Mouse (Mus musculus) CH12.LX (cell line): ENCODE measurements at regions not wholly inside any gene's neighbourhood (a gene's known extent, or its start where the extent isn't known, plus 50 kb on each side); places are given as distances from the start of the nearest gene placed in this dataset.

Source experiments
- DNase-seq: peaks from one replicate; pipeline ENCODE4 v3.0.0-alpha.2; 2013; ENCODE audit errors: extremely low read depth
- H3K27ac ChIP-seq: 2 replicates; pipeline ENCODE4 v1.5.1; 2012; ENCODE audit warnings: low read depth, mild to moderate bottlenecking, control low read depth, moderate library complexity; ENCODE audit not compliant: insufficient read depth
- H3K27me3 ChIP-seq: replicated peaks from 2 replicates; pipeline ENCODE3; 2012; ENCODE audit warnings: inconsistent platforms
- H3K36me3 ChIP-seq, 2 experiments: replicated peaks in 1 of 2; 2 replicates each; pipeline versions ENCODE3 to v1.6.1; 2012; ENCODE audit warnings: inconsistent platforms in 1 of 2, low read length in 1 of 2, mild to moderate bottlenecking in 1 of 2, mixed read lengths in 1 of 2, moderate library complexity in 1 of 2; ENCODE audit not compliant: control insufficient read depth in 1 of 2, insufficient read depth in 1 of 2
- H3K4me1 ChIP-seq, 2 experiments: 2 replicates each; pipeline ENCODE4 v1.6.1; 2012; ENCODE audit warnings: inconsistent platforms in 1 of 2, moderate library complexity in 1 of 2; ENCODE audit not compliant: insufficient read depth in 2 of 2, control insufficient read depth in 1 of 2
- H3K4me2 ChIP-seq: 2 replicates; pipeline ENCODE4 v1.6.1; 2012; ENCODE audit warnings: low read depth, mild to moderate bottlenecking, control low read depth; ENCODE audit not compliant: poor library complexity, insufficient read depth, severe bottlenecking
- H3K4me3 ChIP-seq, 3 experiments: fragments of 150-350 bp in 1 of 3; sonication (generic) in 1 of 3; replicated peaks in 1 of 3; 2 replicates each; pipeline versions ENCODE3 to v1.5.1; 2011 to 2012; ENCODE audit warnings: low read depth in 2 of 3, low read length in 2 of 3, mild to moderate bottlenecking in 2 of 3, moderate library complexity in 2 of 3, control low read depth in 1 of 3, improper control_type of control experiment in 1 of 3, inconsistent platforms in 1 of 3, mixed read lengths in 1 of 3; ENCODE audit not compliant: poor library complexity in 1 of 3
- H3K79me2 ChIP-seq: replicated peaks from 2 replicates; pipeline ENCODE4 v1.6.1; 2012; ENCODE audit warnings: mild to moderate bottlenecking, moderate library complexity; ENCODE audit not compliant: control insufficient read depth, poor library complexity, insufficient read depth, severe bottlenecking; ENCODE audit errors: extremely low read depth
- H3K9ac ChIP-seq: 2 replicates; pipeline ENCODE4 v1.6.1; 2012; ENCODE audit warnings: low read depth, mild to moderate bottlenecking, control low read depth, moderate library complexity; ENCODE audit not compliant: insufficient read depth
- H3K9me3 ChIP-seq: replicated peaks from 2 replicates; pipeline ENCODE3; 2012; ENCODE audit warnings: low read length, inconsistent platforms, mixed read lengths
- CHD2 ChIP-seq: IDR thresholded peaks from 2 replicates; pipeline ENCODE4 v1.6.1; 2011; ENCODE audit warnings: low read length, improper control_type of control experiment
- CTCF ChIP-seq, 2 experiments: IDR thresholded peaks in 1 of 2; conservative IDR thresholded peaks in 1 of 2; 2 replicates each; pipeline ENCODE4 v1.5.1; 2011 to 2012; ENCODE audit warnings: low read depth in 2 of 2, low read length in 2 of 2, improper control_type of control experiment in 1 of 2, inconsistent platforms in 1 of 2, mild to moderate bottlenecking in 1 of 2, moderate library complexity in 1 of 2
- E2F4 ChIP-seq: IDR thresholded peaks from 2 replicates; pipeline ENCODE4 v1.6.1; 2011; ENCODE audit warnings: low read depth, low read length, improper control_type of control experiment; ENCODE audit not compliant: insufficient replicate concordance
- EP300 ChIP-seq: IDR thresholded peaks from 2 replicates; pipeline ENCODE4 v1.6.1; 2011; ENCODE audit warnings: low read length, improper control_type of control experiment
- ETS1 ChIP-seq: conservative IDR thresholded peaks from 2 replicates; pipeline ENCODE4 v1.6.1; 2012; ENCODE audit warnings: low read depth, mild to moderate bottlenecking, inconsistent platforms, low read length, improper control_type of control experiment, moderate library complexity
- GABPA ChIP-seq: IDR thresholded peaks from 2 replicates; pipeline ENCODE4 v1.6.1; 2012; ENCODE audit warnings: low read depth, low read length, improper control_type of control experiment, inconsistent platforms; ENCODE audit not compliant: insufficient replicate concordance
- HCFC1 ChIP-seq: IDR thresholded peaks from 2 replicates; pipeline ENCODE4 v1.6.1; 2012; ENCODE audit warnings: low read depth, mild to moderate bottlenecking, inconsistent platforms, low read length, improper control_type of control experiment
- IRF4 ChIP-seq: IDR thresholded peaks from 2 replicates; pipeline ENCODE4 v1.6.1; 2014; ENCODE audit warnings: low read depth, mild to moderate bottlenecking, inconsistent platforms, low read length, improper control_type of control experiment
- JUN ChIP-seq: IDR thresholded peaks from 2 replicates; pipeline ENCODE4 v1.6.1; 2011; ENCODE audit warnings: low read depth, mild to moderate bottlenecking, low read length, improper control_type of control experiment, moderate library complexity; ENCODE audit not compliant: insufficient read depth
- JUND ChIP-seq: conservative IDR thresholded peaks from 2 replicates; pipeline ENCODE4 v1.6.1; 2011; ENCODE audit warnings: low read depth, low read length, improper control_type of control experiment
- KAT2A ChIP-seq: IDR thresholded peaks from 2 replicates; pipeline ENCODE4 v1.6.1; 2012; ENCODE audit warnings: low read length, improper control_type of control experiment, inconsistent platforms; ENCODE audit not compliant: insufficient replicate concordance
- MAX ChIP-seq: IDR thresholded peaks from 2 replicates; pipeline ENCODE4 v1.6.1; 2011; ENCODE audit warnings: low read length, improper control_type of control experiment
- MEF2A ChIP-seq: IDR thresholded peaks from 2 replicates; pipeline ENCODE4 v1.6.1; 2014; ENCODE audit warnings: low read depth, mild to moderate bottlenecking, inconsistent platforms, low read length, improper control_type of control experiment, borderline replicate concordance
- NELFE ChIP-seq: IDR thresholded peaks from 2 replicates; pipeline ENCODE4 v1.6.1; 2011; ENCODE audit warnings: low read depth, low read length, improper control_type of control experiment
- PAX5 ChIP-seq: IDR thresholded peaks from 2 replicates; pipeline ENCODE4 v1.6.1; 2012; ENCODE audit warnings: low read length, inconsistent platforms, mixed read lengths
- POLR2A ChIP-seq: IDR thresholded peaks from 2 replicates; pipeline ENCODE4 v1.6.1; 2011; ENCODE audit warnings: low read depth, mild to moderate bottlenecking, improper control_type of control experiment, low read length
- POLR2AphosphoS2 ChIP-seq: IDR thresholded peaks from 2 replicates; pipeline ENCODE4 v1.6.1; 2011; ENCODE audit warnings: low read depth, low read length, improper control_type of control experiment
- RAD21 ChIP-seq: IDR thresholded peaks from 2 replicates; pipeline ENCODE4 v1.6.1; 2011; ENCODE audit warnings: low read depth, mild to moderate bottlenecking, low read length, improper control_type of control experiment, moderate library complexity
- RCOR1 ChIP-seq: conservative IDR thresholded peaks from 2 replicates; pipeline ENCODE4 v1.6.1; 2012; ENCODE audit warnings: low read depth, mild to moderate bottlenecking, inconsistent platforms, low read length, improper control_type of control experiment
- SMC3 ChIP-seq: IDR thresholded peaks from 2 replicates; pipeline ENCODE4 v1.6.1; 2011; ENCODE audit warnings: low read depth, low read length, improper control_type of control experiment
- TBP ChIP-seq: conservative IDR thresholded peaks from 2 replicates; pipeline ENCODE4 v1.6.1; 2011; ENCODE audit warnings: low read depth, low read length, improper control_type of control experiment
- TCF12 ChIP-seq: IDR thresholded peaks from 2 replicates; pipeline ENCODE4 v1.6.1; 2014; ENCODE audit warnings: low read depth, mild to moderate bottlenecking, inconsistent platforms, low read length, improper control_type of control experiment
- USF2 ChIP-seq: conservative IDR thresholded peaks from 2 replicates; pipeline ENCODE4 v1.6.1; 2011; ENCODE audit warnings: low read depth, low read length, improper control_type of control experiment
- ZC3H11A ChIP-seq: IDR thresholded peaks from 2 replicates; pipeline ENCODE4 v1.6.1; 2012; ENCODE audit warnings: low read depth, mild to moderate bottlenecking, inconsistent platforms, low read length, improper control_type of control experiment
- ZKSCAN1 ChIP-seq: IDR thresholded peaks from 2 replicates; pipeline ENCODE4 v1.6.1; 2012; ENCODE audit warnings: low read depth, inconsistent platforms, low read length, improper control_type of control experiment, borderline replicate concordance
- ZMIZ1 ChIP-seq: IDR thresholded peaks from 2 replicates; pipeline ENCODE4 v1.6.1; 2012; ENCODE audit warnings: low read depth, mild to moderate bottlenecking, inconsistent platforms, low read length, improper control_type of control experiment
- ZNF384 ChIP-seq: IDR thresholded peaks from 2 replicates; pipeline ENCODE4 v1.6.1; 2012; ENCODE audit warnings: low read depth, low read length, improper control_type of control experiment, inconsistent platforms
- dilution Hi-C: fragments of 300-500 bp; cut with MboI; formaldehyde crosslinking; loops from 2 replicates; pipeline ENCODE4 v1.14.3; 2020; ENCODE audit warnings: low sequenced_read_pairs; ENCODE audit not compliant: extremely low pct_unique_long_range_greater_than_20kb, extremely low pct_ligation_motif_present
- in situ Hi-C: fragments of 300-500 bp; cut with MboI; formaldehyde crosslinking; loops from 3 replicates; pipeline ENCODE4 v1.14.3; 2019; ENCODE audit warnings: low sequenced_read_pairs, low pct_ligation_motif_present, low pct_unique_long_range_greater_than_20kb, mixed read lengths

DNA sequence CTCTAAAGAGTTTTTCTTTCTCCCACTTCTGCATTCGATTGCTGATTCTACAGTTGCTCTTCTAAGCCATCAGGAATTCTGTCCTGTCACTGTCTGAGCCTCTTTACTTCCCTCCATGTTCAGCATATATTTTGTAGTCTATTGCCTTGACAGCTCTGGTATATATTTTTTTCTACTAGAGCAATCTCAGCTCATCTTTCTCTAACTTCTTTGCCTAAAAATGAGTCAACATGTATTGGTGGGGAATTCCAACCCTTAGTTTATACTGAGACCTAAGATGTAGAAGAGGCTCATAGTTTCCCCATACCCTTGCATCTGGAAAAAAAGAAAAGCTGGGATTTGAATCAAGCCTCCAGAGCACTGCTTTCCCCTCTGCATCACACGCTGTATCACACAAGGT is 114.7 kb downstream of the Kctd12 start:
- H3K9me3 ChIP-seq: no peaks in the 10 kb centered on the region

DNA sequence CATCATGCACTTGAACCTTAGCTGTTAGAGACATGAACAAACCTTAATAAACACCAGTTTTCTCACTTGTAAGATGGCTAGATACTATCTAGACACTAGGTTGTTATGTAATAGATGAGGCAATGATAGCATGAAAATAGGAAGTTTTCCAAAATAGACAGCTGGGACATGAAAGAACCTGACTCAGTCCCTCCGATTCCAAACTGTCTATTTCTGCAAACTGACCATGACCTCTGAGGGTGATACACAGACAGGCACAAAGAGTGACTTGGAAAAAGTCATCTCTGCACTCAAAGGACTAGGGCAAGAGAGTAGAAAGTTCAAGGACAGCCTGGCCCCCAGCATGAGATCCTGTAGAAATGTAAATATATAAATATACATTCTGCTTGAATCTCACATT is 115.9 kb downstream of the Kctd12 start:
- in situ Hi-C loops (no loop called here), dilution Hi-C loops (no loop called here)
- Histone ChIP-seq H3K27me3 (no peaks in the 10 kb centered on the region), H3K9me3 (no peaks in the 10 kb centered on the region), H3K4me1 (peaks cover 3 to 23% of the 10 kb centered on the region in 2 experiments; a peak in 3 of 4 replicates), H3K9ac (no peak overlapping the region), H3K36me3 (no peaks in the 10 kb centered on the region), H3K79me2 (no peaks in the 10 kb centered on the region), H3K4me3 (no peak overlapping the region), H3K4me2 (no peak overlapping the region), H3K27ac (no peak overlapping the region)
- no peak for TF ChIP-seq NELFE
- TF ChIP-seq GABPA: no peak
- TF ChIP-seq E2F4: no peak
- no peak for TF ChIP-seq TBP
- TF ChIP-seq MEF2A: no peak
- no peak for TF ChIP-seq ZMIZ1
- no peak for TF ChIP-seq JUND
- TF ChIP-seq POLR2A: no peak
- no peak for TF ChIP-seq MAX
- TF ChIP-seq ETS1: no peak
- TF ChIP-seq ZC3H11A: no peak
- TF ChIP-seq HCFC1: no peak
- no peak for DNase-seq

More for the DNA sequence above, 114.7 kb downstream of the Kctd12 start:
- Histone ChIP-seq H3K4me1 (peaks cover 3 to 23% of the 10 kb centered on the region in 2 experiments; a peak in 3 of 4 replicates), H3K4me2 (peak overlapping the region; percentile 87), H3K27me3 (no peaks in the 10 kb centered on the region), H3K4me3 (no peak overlapping the region), H3K27ac (peak overlapping the region; percentile 52; the same call in 1 of the 2 replicates), H3K36me3 (no peaks in the 10 kb centered on the region), H3K79me2 (no peaks in the 10 kb centered on the region), H3K9ac (peak overlapping the region; percentile 56)
- in situ Hi-C loops: no loop called here
- TF ChIP-seq MEF2A (no peak), GABPA (no peak), KAT2A (no peak), HCFC1 (no peak), CTCF (conservative IDR thresholded peaks at IDR 0.05 in 1 of 2, IDR thresholded peaks at IDR 0.05 in 1 of 2; ENCODE audit: low read depth in 2 of 2, low read length in 2 of 2) (no peak), MAX (no peak), IRF4 (peak; percentile 44; the same call in 1 of the 2 replicates), POLR2AphosphoS2 (no peak), EP300 (peak; percentile 56), PAX5 (no peak), RAD21 (no peak; the same call in 1 of the 2 replicates), USF2 (no peak), JUN (peak; percentile 44; the same call in 1 of the 2 replicates), ETS1 (peak; percentile 47; the same call in 1 of the 2 replicates), ZC3H11A (no peak), SMC3 (no peak), CHD2 (no peak), RCOR1 (0 out of 2 replicates have a peak, but pooled peaks have one; percentile 27), NELFE (no peak), ZNF384 (peak; percentile 82), POLR2A (no peak), JUND (0 out of 2 replicates have a peak, but pooled peaks have one; percentile 13), TCF12 (no peak), ZKSCAN1 (no peak)
- DNase-seq: peak; percentile 30
- dilution Hi-C loops: no loop called here
